Mouse (Mus musculus) limb, embryonic 11.5 days (tissue): ENCODE data around the gene Prlr. TPM values are rescaled to one million over a fixed set of nuclear protein-coding genes. Genes with fewer than 3 reads are reported as not detected.

Source experiments
- ATAC-seq: fragments of 200-750 bp; cut with Nextera tagmentation; 2 replicates; pipeline ENCODE4 v1.8.0; 2017; ENCODE audit warnings: low read depth; ENCODE audit not compliant: insufficient number of reproducible peaks, low FRiP score, low TSS enrichment
- DNase-seq: peaks from one replicate; pipeline ENCODE4 v3.0.0-alpha.2; 2015; ENCODE audit warnings: low spot score
- H3K27ac ChIP-seq: fragments of 300-500 bp; sonication (generic); replicated peaks from 2 replicates; pipeline ENCODE4 v1.5.1; 2014; ENCODE audit warnings: low read depth, mild to moderate bottlenecking, low read length
- H3K27me3 ChIP-seq: fragments of 300-500 bp; sonication (generic); 2 replicates; pipeline ENCODE4 v1.6.1; 2014; ENCODE audit warnings: mild to moderate bottlenecking, low read length, mixed read lengths; ENCODE audit not compliant: control insufficient read depth, insufficient read depth
- H3K36me3 ChIP-seq: fragments of 300-500 bp; sonication (generic); 2 replicates; pipeline ENCODE4 v1.6.1; 2014; ENCODE audit warnings: mild to moderate bottlenecking, low read length, moderate library complexity, mixed read lengths; ENCODE audit not compliant: control insufficient read depth, insufficient read depth
- H3K4me1 ChIP-seq: fragments of 300-500 bp; sonication (generic); 2 replicates; pipeline ENCODE4 v1.6.1; 2014; ENCODE audit warnings: low read length, mixed read lengths; ENCODE audit not compliant: control insufficient read depth, insufficient read depth
- H3K4me2 ChIP-seq: fragments of 300-500 bp; sonication (generic); 2 replicates; pipeline ENCODE4 v1.6.1; 2014; ENCODE audit warnings: low read depth, mild to moderate bottlenecking, moderate library complexity; ENCODE audit not compliant: severe bottlenecking
- H3K4me3 ChIP-seq: fragments of 300-500 bp; sonication (generic); 2 replicates; pipeline ENCODE4 v1.5.1; 2014; ENCODE audit warnings: low read depth, low read length
- H3K9ac ChIP-seq: fragments of 300-500 bp; sonication (generic); 2 replicates; pipeline ENCODE4 v1.6.1; 2014; ENCODE audit warnings: mild to moderate bottlenecking, low read length
- H3K9me3 ChIP-seq: fragments of 300-500 bp; sonication (generic); 2 replicates; pipeline ENCODE4 v1.6.1; 2016; ENCODE audit warnings: low read length; ENCODE audit not compliant: control insufficient read depth
- WGBS: fragments of 180-500 bp; shearing (Covaris S2); extraction: QIAGEN DNeasy Blood & Tissue Kit; methylation state at CpG from one replicate; pipeline ENCODE4 v1.1.7; 2014; 5-methylcytosine and 5-hydroxymethylcytosine counted together
- polyA plus RNA-seq: library from polyadenylated mRNA; unstranded; fragments of >200 nt; fragmentation: Nextera tagmentation; extraction: Ambion mirVana; gene quantifications from 2 replicates; pipeline ENCODE4 v1.2.1, GENCODE M21; 2014

The Prlr gene
- polyA plus RNA-seq, 1 experiment from 2014 or later, result 0.04 TPM

- no peaks in the 10 kb centered on the region for H3K4me1 ChIP-seq
- H3K4me3 ChIP-seq, result no peak overlapping the region
- no peak for ATAC-seq
- H3K9ac ChIP-seq, result no peak overlapping the region
- H3K27me3 ChIP-seq, result no peaks in the 10 kb centered on the region
- WGBS, result 93% methylated on average over 8 of the region's 8 CpGs
- no peak overlapping the region for H3K27ac ChIP-seq
- no peaks in the 10 kb centered on the region for H3K36me3 ChIP-seq
- DNase-seq, result no peak
- H3K4me2 ChIP-seq, result no peak overlapping the region
- no peaks in the 10 kb centered on the region for H3K9me3 ChIP-seq
Measured at GRCm38 (mm10) chr15:10238454-10238853, 61.4 kb downstream of the Prlr start.

- ATAC-seq, result no peak
- WGBS, result 87% methylated on average over 5 of the region's 5 CpGs
- H3K9ac ChIP-seq, result no peak overlapping the region
- no peaks in the 10 kb centered on the region for H3K4me1 ChIP-seq
- H3K36me3 ChIP-seq, result no peaks in the 10 kb centered on the region
- H3K4me3 ChIP-seq, result no peak overlapping the region
- H3K27me3 ChIP-seq, result no peaks in the 10 kb centered on the region
- no peak overlapping the region for H3K4me2 ChIP-seq
- no peak for DNase-seq
- H3K9me3 ChIP-seq, result no peaks in the 10 kb centered on the region
- no peak overlapping the region for H3K27ac ChIP-seq
Measured at GRCm38 (mm10) chr15:10240228-10240795, 63.3 kb downstream of the Prlr start.

DNA sequence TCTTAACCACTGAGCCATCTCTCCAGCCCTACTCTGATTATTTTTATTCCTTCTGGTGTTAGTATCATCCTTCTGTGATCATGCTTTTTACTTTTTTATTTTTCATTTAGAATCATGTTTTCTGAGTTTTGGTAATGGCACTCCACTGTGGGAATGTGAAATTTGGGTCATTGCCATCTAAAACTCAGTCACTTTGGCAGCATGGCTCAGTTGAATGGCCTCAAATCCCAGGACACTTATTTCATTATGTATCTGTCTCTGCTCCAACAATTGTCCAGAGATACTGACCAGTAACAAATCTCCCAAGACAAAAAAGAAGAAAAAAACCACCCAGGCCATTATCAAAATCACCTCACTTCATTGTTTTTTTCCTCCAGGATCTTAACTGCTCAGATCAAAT is 65.2 kb downstream of the Prlr start:
- no peak for DNase-seq
- H3K27me3 ChIP-seq, result no peaks in the 10 kb centered on the region
- no peaks in the 10 kb centered on the region for H3K9me3 ChIP-seq
- H3K4me3 ChIP-seq, result no peak overlapping the region
- no peak overlapping the region for H3K4me2 ChIP-seq
- H3K4me1 ChIP-seq, result no peaks in the 10 kb centered on the region
- no peak for ATAC-seq
- no peak overlapping the region for H3K9ac ChIP-seq
- no peaks in the 10 kb centered on the region for H3K36me3 ChIP-seq
- no peak overlapping the region for H3K27ac ChIP-seq

GRCm38 (mm10) chr15:10249285-10249684 is 72.2 kb downstream of the Prlr start:
- 90% methylated on average over 4 of the region's 4 CpGs for WGBS
- Histone ChIP-seq H3K27me3 (no peaks in the 10 kb centered on the region), H3K4me1 (no peaks in the 10 kb centered on the region), H3K27ac (no peak overlapping the region), H3K4me2 (no peak overlapping the region), H3K9ac (no peak overlapping the region), H3K36me3 (no peaks in the 10 kb centered on the region), H3K4me3 (no peak overlapping the region), H3K9me3 (no peaks in the 10 kb centered on the region)
- DNase-seq (no peak), ATAC-seq (no peak)

DNA sequence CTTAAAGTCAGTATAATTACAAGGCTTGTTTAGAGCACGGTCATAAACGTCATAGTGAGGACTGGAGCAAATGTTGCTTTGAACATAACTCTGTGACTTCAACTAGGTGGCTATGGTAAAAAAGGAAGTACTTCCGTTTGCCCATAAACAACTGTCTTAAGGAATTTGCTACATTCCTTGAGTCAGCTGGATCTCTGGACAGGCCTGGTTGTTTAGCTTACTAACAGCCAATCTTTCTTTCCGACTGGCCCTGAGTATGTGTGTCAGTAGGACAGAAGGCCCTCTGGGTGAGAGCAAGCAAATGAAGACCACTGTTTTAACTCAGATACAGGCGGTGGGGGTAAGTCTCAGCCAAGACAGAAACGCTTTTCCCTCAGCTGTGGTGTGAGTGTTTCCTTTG is 73.7 kb downstream of the Prlr start:
- Histone ChIP-seq H3K4me2 (no peak overlapping the region), H3K4me3 (no peak overlapping the region), H3K4me1 (no peaks in the 10 kb centered on the region), H3K9me3 (no peaks in the 10 kb centered on the region), H3K9ac (no peak overlapping the region), H3K27me3 (no peaks in the 10 kb centered on the region), H3K36me3 (no peaks in the 10 kb centered on the region), H3K27ac (no peak overlapping the region)
- WGBS, result 56% methylated on average over 6 of the region's 6 CpGs
- no peak for ATAC-seq
- DNase-seq, result no peak

DNA sequence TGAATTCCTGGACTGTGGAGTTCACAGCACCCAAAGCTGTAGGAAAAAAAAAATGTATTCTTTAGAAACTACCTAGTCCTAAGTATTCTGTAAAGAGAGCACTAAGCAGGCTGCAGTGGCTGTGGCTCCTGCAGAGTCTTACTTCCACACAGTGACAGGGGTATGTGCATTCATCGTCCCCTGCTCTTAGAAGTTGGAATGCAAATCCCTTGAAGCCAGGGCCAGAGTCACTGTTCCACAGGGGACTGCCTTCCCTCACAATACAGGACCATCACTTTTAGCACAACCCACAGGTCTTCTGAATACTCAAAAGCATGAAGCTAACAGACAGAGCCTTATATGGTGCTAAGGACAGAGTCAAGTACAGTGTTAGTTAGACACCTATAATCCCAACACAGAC is 75.5 kb downstream of the Prlr start:
- Histone ChIP-seq H3K4me2 (no peak overlapping the region), H3K4me3 (no peak overlapping the region), H3K27ac (no peak overlapping the region), H3K27me3 (no peaks in the 10 kb centered on the region), H3K9me3 (no peaks in the 10 kb centered on the region), H3K4me1 (no peaks in the 10 kb centered on the region), H3K36me3 (no peaks in the 10 kb centered on the region), H3K9ac (no peak overlapping the region)
- 52% methylated on average over 1 of the region's 1 CpGs for WGBS
- DNase-seq (no peak), ATAC-seq (no peak)

DNA sequence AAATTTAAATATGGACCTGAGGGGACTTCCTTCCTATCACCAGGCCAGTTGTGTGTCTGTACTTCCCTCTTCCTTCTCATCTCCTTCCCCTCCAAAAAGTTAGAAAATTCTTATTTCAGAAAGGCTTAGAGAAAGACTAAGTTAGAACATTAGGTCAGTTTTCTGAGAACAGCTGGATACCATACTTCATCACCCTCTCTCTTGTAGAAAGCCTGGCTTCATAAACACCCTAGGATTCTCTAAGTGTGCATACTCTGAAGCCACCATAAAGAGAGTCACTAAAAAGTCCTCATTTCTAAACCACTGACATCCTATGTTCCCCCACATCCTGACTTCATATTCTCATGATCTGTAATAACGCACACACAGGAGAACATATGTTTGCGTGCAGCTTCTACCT is 85.2 kb downstream of the Prlr start:
- Histone ChIP-seq H3K4me2 (no peak overlapping the region), H3K27ac (no peak overlapping the region), H3K9me3 (no peaks in the 10 kb centered on the region), H3K4me3 (no peak overlapping the region), H3K36me3 (no peaks in the 10 kb centered on the region), H3K4me1 (no peaks in the 10 kb centered on the region), H3K9ac (no peak overlapping the region), H3K27me3 (no peaks in the 10 kb centered on the region)
- DNase-seq (no peak), ATAC-seq (no peak)
- WGBS, result 97% methylated on average over 2 of the region's 2 CpGs

DNA sequence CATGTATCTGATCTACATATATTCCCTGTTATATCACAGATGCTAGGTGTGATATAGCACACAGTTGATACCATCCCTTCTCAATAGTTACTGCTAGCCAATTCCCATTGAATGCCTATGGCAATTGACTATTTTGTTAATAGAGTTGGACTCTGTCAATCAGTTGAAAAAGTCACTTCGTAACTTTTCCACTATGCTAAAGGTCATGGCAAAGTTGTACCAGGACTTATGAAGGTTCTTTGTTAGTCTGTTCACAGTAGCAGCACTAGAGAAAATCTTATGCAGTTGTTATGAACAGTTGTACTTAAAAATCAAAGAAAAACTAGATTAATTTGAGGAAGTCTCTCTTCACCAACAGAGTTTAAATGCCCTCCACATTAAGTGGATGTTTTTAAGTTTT is 85.6 kb downstream of the Prlr start:
- no peaks in the 10 kb centered on the region for H3K36me3 ChIP-seq
- no peak for DNase-seq
- no peak overlapping the region for H3K4me3 ChIP-seq
- H3K9ac ChIP-seq, result no peak overlapping the region
- no peak for ATAC-seq
- no peak overlapping the region for H3K27ac ChIP-seq
- WGBS, result 93% methylated on average over 1 of the region's 1 CpGs
- no peaks in the 10 kb centered on the region for H3K4me1 ChIP-seq
- H3K9me3 ChIP-seq, result no peaks in the 10 kb centered on the region
- H3K4me2 ChIP-seq, result no peak overlapping the region
- H3K27me3 ChIP-seq, result no peaks in the 10 kb centered on the region

- WGBS, result 87% methylated on average over 3 of the region's 3 CpGs
- H3K27me3 ChIP-seq, result no peaks in the 10 kb centered on the region
- no peak overlapping the region for H3K9ac ChIP-seq
Measured at GRCm38 (mm10) chr15:10263420-10263819, 86.4 kb downstream of the Prlr start.

More at GRCm38 (mm10) chr15:10263420-10263819, 86.4 kb downstream of the Prlr start:
- Histone ChIP-seq H3K4me2 (no peak overlapping the region), H3K4me1 (no peaks in the 10 kb centered on the region), H3K9me3 (no peaks in the 10 kb centered on the region), H3K27ac (no peak overlapping the region), H3K36me3 (no peaks in the 10 kb centered on the region), H3K4me3 (no peak overlapping the region)
- ATAC-seq (no peak), DNase-seq (no peak)
